Mouse (Mus musculus): ENCODE data around the gene Rgs3.
A peak's percentile ranks its signal among the peaks of the same experiment; 100 is the strongest.

Gene Rgs3

DNA sequence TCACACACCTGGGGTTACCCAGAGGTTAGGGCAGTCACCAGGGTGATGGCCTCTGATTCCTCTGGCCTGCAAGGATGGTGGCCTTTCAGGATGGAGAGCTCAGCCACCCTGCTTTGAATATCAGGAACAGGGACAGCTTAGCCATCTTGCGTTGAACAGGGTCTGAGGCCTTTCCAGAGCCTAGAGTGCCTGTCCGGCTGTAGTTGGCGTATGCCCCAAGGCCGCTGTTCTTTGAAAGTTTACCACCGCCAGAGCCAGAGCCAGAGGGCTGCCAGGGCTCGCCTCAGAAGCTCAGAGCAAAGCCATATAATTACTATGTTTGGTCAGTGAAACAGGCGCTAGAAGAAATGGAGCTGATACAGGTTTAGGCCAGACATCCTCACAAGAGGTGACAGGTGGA, 68.9 kb downstream of the Rgs3 start:
- no peak for DNase-seq (ENCODE audit: low read depth)

DNA sequence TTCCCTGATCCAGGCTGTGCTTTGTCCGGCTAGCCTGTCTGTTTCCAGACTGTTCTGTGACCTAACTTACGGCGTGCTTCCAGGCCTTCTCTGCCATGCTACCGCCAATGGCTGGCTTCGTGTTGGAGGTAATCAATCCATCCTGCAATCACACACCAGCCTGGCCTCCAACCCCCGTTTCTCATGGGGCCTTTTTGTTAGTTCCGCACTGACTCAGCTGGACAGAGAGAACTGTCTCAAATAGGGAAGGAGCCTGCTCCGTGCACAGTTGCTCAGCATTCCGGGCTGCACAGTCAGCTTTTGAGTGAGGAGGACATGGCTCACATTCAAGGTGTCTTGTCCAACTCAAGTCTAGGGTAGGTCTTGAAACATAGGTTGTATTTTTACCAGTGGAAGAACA, 69.8 kb downstream of the Rgs3 start:
- peak; percentile 29 for DNase-seq (ENCODE audit: low read depth)

DNA sequence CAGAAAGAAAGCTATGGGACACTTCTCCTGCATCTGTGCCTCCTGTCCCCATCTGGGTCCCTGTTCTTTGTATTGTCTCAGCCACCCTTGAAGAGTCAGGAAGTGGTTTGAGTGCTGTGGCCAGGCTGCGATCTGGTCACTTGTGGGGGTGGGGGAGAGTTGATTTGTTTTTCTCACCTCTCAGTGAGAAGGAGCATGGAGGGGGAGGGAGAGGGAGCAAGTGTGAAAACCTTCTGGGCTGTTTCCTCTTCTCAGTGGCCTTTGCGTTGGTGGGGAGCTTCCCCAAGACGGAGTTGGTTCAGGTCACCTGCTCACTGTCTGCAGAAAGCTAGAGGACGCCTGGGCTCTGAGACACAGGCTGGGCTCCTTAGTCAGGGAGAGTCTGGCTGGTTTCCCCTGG, 70.3 kb downstream of the Rgs3 start:
- DNase-seq (ENCODE audit: low read depth): no peak

DNA sequence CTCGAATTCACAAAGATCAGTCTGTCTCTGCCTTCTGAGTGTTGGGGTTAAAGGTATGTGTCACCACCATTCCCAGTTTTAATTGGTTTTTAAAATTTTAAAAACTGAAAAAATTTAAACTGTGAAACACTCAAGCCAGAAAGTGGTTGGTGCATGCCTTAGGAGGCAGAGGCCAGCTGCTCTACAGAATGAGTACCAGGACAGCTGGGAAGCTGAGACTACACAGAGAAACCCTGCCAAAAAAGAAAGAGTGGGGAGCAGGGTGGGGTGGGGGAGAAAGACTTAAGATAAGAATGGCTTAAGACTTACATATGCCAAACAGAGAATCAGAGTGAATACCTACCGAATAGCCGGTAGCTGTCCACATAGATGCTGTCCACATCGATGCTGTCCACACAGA, 73.6 kb downstream of the Rgs3 start:
- DNase-seq (ENCODE audit: low read depth): no peak

DNA sequence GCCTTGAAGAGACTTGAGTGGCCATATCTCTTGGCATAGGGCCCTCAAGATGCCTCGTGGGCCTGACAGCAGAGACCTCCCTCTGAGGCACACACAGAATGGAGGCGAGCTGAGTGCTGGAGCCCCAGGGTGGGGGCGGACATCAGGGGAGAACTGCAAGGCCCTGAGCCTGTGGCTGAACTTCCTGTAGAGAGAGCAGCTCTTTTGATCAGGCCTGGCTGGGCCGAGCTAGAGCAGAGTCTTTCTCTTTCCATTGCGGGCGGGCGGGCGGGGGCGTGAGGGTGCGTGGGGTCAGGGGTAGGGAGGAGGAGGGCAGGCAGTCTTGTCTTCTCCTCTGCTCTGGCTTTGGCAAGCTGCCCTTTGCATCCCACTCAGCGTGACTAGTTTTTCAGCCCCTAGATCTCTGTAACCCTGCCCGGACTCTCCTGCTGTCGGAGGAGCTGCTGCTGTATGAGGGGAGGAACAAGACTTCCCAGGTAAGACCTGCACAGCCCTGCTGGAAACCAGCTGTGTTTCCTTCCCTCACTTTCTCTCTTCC, 74.5 kb downstream of the Rgs3 start:
- no peak for DNase-seq (ENCODE audit: low read depth)

DNA sequence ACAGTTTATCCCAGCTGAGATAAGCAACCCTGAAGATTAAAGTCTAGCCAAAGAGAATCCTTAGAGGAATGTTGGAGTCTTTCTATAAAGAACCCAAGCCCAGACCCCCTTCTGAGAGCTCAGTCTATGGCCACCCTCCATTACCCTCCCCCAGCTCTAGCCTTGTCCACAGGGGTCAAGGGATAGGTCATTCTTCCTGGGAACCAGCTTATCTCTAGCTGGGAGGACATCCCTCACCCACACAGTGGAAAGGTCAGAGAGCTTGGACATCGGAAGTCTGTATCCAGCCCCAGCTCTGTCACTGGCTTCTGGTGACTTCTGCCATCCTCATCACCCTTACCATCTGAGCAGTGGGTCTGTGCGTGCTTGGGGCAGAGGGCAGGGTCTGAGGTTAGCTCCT, 75.2 kb downstream of the Rgs3 start:
- no peak for DNase-seq (ENCODE audit: low read depth)

DNA sequence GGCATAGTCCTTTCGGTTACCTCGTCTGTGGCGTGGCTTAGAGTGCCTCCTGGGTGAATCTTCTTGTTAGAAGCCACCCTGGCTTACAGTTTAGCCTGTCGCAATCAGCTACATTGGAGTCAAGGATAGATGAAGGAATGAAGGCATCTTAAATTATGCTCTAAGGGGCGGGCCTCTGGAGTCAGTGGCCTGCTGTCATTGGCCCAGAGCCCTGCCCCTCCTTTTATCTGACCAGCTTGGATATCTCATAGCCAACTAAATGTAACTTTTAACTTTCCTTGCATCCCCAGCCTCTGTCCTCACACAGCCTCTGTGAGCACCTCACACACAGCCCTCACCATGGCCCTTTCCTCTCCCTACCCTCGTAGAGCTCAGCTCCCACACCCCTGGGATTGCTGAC, 76.4 kb downstream of the Rgs3 start:
- no peak for DNase-seq (ENCODE audit: low read depth)

DNA sequence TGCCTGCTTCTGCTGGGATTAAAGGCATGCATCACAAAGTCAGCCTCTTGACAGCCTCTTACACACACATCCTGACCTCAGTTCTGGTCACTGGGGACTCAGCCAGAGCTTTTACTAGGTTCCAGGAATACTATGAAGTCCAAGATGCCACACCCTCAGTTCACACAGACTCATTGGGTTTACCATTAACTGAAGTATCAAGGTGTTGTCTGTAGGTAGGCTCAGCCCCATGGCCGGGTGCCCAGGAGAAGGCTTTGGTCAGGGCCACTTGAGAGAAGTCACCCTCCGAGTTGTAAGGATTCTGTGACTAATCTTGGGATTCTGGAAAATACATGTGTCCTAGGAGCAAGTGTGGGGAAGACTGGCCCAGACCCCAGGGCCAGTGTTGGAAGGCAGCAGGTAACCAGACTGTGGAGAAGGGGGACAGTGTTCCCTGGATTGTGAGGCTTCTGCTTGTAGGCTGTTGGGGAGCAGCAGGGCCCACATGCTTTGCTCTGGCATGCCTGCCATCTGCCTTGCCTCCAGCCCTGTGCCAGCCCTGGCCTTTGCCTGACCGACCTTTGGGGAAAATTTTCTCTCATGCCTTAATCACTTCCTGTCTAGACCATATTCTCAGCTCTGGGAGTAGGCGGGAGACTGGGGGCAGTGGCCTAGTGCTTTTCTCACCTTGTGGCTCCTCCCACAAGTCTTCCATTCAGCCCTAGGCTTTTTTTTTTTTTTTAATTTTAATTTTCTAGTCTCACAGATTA, 78.4 kb downstream of the Rgs3 start:
- no peak for DNase-seq (ENCODE audit: low read depth)

DNA sequence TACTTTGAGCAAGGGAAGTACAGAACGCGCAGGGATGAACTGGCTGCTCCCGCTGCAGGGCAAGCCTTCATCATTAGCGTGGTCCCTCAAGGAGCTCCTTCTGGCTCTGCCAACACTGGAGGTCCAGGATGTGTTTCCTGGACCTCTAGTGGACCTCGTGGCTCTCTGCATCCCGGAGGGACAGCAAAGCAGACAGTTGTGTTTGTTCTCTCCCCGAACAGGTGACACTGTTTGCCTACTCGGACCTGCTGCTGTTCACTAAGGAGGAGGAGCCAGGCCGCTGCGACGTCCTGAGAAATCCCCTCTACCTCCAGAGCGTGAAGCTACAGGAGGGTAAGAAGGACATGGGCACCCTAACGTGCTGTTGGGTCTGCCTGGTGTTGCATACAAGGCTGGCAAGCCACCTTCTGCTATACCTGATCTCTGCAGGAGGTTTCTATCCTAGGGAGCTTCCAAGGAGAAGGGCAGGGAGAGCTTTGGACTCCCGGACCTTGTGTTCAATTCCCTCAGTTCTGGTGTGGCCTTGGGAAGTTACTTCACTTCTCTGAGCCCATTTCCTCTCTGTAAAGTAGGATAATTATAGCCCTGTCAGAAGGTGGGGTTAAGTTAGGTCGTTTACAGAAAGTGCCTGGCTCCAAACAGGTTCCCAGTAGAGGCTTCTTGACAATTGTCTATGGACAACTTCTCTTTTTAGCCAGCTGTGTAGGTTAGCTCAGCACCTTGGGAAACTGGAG, 81.0 kb downstream of the Rgs3 start:
- DNase-seq (ENCODE audit: low read depth): no peak

DNA sequence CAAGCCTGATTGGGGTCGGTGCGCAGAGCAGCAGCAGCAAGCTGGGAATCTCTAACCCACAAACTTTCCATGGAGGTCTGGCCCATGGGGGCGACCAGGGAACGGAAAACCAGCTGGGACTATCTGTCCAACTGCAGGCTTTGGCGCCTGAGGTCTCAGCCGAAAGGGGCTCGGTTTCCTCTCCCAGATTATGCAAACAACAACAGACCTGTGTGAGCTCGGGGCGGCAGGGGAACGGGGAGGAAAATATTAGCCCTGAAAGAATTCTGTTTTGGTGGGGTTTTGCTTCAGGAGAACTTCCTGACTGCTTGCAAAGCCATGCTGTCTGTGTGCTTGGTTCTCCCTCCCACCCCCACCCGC, 81.6 kb downstream of the Rgs3 start:
- no peak for DNase-seq (ENCODE audit: low read depth)

DNA sequence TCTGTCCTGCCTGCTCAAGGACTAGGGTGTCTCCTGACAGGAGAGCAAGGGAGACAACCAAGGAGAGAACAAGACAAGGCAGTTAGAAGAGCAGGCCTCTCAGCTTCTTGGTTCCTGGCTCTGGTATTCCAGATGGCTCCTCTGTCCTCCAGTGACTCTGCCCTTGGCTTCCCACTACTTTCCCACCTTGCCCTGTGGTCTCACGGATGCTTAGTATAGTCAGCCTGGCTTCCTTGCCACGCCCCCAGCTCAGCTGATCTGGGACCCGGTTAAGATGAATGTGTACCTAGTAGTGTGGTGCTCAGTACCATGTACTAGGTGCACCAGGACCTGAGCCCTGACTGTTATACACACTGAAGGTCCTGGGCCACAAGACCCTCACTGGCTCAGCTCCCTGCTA, 82.0 kb downstream of the Rgs3 start:
- no peak for DNase-seq (ENCODE audit: low read depth)

DNA sequence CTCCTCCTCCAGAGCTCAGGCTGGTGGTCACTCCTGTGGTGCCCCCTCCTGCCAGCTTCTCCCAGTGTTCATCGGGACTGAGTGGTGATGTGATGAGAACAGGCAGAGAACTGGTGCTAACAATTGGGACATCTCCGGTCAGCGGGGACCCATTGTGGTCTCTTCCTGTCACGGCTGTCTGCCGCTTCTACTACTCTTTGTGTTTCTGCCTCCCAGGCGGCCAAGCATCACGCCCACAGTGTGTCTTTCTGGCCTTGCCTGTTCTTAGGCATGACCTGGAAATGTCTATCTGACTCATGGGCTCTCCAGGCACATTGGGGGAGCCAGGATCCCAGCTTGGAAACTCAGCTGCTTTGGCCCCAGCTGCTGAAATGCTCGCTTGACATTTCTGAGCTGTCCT, 83.8 kb downstream of the Rgs3 start:
- DNase-seq (ENCODE audit: low read depth): peak; percentile 17

DNA sequence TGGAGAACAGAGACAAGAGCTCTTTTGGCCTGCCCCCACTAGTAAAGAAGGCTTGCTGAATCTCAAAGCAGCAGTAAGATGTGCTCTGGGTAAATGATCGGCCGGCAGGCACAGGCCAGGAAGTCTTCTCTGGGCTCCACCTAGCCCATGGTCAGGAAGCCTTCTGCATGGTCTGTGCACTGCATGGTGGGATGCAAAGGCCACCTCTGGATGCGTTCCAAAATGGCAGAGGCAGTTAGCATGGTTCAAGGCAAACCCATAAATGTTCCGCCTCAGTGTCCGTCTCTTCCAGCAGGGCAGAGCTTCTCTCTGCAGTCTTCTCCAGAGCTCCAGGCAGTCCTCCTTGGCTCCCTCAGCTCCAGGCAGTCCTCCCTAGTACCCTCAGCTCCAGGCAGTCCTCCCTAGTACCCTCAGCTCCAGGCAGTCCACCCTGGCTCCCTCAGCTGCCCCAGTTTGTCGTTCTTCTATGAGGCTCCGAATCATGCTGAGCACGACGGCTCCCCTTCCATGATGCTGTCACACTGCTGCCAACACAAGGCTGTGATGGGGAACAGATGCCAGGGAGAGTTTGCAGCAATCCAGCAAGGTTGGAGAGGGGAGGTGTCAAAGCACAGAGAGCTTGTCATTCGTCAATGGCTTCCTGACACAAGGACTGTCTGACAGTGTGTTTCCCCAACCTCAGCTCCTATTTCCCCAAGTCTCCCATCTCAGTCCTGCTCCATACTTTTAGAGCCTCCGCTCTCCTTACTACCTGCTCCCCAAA, 84.6 kb downstream of the Rgs3 start:
- DNase-seq (ENCODE audit: low read depth): no peak

DNA sequence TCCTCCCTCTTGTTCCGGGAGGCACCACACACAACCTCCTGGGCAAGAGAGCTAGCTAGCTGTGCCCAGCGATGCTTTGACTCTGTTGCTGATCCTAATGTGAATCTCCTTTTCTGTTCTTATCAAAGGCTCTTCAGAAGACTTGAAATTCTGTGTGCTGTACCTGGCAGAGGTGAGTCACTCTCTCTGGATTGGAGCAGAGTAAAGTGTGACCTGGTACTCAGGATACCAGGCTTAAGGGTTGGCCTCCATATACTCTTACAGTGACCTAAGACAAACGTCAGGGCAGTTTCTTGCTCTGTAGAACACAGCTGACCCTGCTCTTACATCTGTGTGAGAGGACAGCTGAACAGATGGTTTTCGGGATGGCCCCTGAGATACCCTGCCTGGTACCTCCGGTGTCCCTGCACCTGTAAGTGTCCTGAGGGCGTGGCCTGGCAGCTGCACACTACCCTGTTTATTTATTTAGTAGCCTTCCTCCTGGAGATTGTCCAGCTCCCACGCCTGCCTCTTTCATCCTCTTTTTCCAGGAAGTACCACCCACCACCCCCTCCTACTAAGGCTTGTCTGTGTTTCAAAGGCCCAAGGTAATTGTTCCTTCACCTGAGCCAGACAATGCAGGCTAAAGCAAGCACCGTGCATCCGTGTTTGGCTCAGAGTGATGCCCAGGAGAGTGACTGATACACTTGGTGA, 87.1 kb downstream of the Rgs3 start:
- no peak for DNase-seq (ENCODE audit: low read depth)

DNA sequence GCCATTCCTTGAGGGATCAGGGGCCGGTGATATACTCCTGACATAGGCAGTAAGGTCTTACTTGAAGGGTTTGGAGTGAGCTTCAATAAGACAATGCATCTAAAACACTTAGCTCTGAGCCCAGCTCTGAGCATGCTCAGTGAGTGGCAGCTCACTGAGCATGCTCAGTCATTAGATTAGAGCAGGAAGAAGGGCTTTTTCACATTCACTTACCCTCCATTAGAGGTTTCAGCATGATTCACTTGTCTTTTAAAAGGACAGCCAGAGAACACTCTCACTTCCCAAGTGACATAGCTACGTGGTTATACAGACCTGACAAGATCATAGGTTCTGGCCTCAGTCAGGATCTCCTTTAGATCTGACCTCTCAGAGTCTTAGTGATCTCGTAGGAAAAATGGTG, 89.2 kb downstream of the Rgs3 start:
- DNase-seq (ENCODE audit: low read depth): no peak

DNA sequence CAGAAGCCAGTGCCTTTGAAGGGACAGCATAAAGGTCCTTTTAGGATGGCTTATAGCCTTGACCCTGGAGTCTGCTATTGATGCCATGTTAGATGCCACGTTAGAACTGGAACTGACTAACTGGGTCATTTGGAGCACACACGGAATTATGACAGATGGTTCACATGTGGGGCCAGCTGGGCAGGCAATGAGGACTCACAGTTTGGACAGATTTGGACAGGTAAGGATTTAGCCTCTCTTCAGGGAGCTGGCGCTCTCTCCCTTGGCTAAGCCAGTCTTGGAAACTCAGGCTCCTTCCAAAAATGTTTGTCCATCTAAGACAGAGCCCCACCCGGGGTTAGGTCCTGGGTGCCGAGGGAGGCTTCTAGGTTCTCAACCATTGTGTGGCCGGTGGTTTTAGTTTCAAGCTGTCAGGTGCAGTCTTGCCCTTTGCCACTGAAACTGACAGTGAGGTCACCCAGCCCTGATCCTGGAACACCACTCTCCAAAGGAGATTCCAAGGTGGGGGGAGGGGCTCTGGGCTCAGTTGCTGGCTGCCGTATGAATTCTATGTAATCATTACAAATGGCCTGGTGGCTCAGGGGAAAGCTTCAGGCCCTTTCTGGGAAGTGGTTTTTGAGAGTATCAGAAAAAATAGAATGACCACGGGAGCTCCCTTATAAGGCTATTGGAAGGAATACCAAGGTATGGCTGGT, 90.0 kb downstream of the Rgs3 start:
- DNase-seq (ENCODE audit: low read depth): no peak

DNA sequence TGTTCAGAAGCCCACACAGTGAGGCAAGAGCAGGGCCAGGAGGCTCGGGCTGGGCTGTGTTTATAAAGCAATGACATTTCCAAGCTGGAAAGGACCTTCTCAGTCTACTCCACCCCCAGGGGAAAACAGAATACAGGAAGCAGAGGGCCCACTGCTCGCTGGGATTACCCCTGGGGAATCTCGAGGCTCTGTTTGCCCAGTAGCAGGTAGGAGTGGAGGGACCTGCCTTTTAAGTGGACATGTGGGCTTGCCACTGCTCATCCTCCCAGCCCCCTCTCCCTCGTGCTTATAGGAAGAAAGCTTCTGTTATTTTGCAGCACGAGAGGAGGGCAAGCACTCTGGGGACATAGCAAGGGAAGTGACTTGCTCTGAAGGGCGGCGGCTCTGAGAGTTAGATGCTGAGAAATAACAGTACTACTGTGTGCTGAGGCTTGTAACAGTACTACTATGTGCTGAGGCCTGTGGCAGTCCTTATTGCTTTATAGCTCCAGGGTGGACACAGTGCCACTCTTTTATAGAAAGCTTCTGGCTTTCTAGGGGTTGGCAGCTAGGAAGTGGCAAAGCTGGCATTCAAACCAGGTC, 91.6 kb downstream of the Rgs3 start:
- no peak for DNase-seq (ENCODE audit: low read depth)

DNA sequence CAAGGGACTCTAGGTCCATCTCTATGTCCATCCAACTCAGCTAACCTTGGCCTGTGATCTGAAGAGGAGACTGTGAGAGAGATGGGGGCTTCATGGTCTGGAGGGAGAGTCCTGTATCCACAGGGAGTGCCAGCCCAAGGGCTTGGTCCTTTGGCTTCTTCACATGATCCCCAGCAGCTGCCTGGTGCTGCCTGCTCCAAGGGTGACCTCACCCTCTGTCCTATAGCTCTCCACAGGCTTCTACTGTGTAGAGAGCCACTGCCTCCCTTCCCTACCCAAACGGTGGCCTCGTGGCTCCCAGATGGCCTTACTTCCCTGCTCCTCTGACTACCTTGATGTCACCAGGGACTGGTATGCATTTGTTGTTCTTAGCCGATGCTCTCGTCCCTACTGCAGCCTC, 92.6 kb downstream of the Rgs3 start:
- DNase-seq (ENCODE audit: low read depth): no peak

DNA sequence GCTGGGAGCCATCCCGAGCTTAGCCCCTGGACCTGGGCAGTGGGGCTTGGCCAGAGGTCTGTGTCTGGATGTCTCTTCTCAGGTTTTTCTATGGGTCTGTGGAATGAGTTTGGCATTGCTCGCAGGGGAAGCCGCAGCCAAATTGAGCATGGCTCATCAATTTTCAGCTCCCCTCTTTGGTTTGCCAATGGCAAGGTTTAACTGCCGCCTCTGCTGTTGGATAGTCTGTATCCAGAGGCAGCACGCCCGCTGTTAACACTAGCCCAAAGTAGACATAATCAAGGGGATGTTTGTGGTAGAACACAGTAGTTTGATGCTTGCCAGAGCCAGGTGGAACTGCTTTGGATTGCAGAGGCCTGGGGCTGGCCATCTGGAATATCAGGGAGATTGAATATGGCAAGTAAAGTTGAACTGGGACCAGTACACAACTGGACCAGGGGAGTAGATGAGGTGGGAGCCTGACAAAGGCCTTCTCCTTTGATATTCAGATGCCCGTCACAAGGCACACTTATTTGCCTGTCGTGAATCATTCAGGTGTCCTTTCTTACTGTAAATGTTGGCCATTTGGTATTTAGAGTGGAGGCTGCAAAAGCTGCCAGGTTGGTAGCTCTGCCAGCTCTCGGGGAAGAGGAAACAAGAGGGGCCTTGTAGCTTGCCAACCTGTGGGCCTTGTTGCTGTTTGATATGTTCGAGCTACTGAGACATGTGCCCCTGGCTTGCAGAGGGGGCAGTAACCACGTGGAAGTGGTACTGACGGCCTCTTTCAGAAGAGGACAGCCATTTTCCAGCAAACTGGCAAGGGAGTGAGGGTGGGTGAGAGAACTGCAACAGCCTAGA, 93.5 kb downstream of the Rgs3 start:
- no peak for DNase-seq (ENCODE audit: low read depth)

DNA sequence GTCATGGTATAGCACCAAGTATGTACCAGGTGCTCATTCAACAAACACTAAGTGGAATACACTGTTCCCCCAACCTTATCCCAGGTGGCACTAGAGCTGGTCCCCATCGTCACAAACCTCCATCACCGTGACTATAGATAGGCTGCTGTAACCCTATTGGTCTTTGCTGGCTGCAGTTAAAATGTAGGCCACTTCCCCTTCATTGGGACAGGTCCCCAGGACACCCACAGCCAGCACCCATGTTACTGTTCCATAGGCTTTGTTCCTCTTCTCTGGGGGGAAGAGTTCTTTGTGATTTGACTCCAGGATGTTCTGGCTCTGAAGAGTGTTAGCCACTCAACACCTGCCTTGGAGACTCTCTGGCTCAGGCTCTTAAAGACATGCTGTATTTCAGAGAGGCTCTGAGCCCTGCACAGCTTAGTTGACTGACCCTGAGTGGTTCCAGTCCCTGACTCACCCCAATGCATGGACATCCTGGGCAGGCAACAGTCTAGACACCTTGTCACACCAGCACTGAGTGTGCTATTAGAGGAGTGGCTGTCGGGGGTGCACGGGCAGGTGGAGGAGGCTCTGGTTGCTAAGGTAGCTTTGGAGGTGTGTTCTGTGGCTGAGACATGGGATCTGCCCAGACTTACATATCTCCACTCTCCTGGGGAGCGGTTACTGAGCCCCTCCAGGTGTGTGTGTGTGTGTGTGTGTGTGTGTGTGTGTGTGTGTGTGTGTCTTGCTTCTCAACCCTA, 94.4 kb downstream of the Rgs3 start:
- DNase-seq (ENCODE audit: low read depth): no peak

Data from NIH3T3 (cell line).